Mouse (Mus musculus): ENCODE data around the gene C130060K24Rik. TPM values are rescaled to one million over a fixed set of nuclear protein-coding genes. Genes with fewer than 3 reads are reported as not detected.

Gene C130060K24Rik
- polyA plus RNA-seq, 1 experiment from 2014 or later, result not detected

- Histone ChIP-seq H3K4me2 (ENCODE audit: low read depth, low read length) (no peak overlapping the region), H3K4me1 (ENCODE audit: insufficient read depth) (no peaks in the 10 kb centered on the region), H3K27me3 (ENCODE audit: insufficient read depth, low read length) (no peaks in the 10 kb centered on the region), H3K27ac (ENCODE audit: low read depth) (no peak overlapping the region), H3K4me3 (ENCODE audit: low read depth, low read length) (no peak overlapping the region), H3K9ac (replicated peaks) (no peak overlapping the region), H3K9me3 (ENCODE audit: low read length) (no peaks in the 10 kb centered on the region), H3K36me3 (replicated peaks; ENCODE audit: insufficient read depth, low read length) (no peaks in the 10 kb centered on the region)
- WGBS (ENCODE audit: insufficient replicate concordance), result 82% methylated on average over 4 of the region's 4 CpGs
- TF ChIP-seq EP300 (IDR thresholded peaks at IDR 0.05; ENCODE audit: low read depth) (no peak), CTCF (IDR thresholded peaks at IDR 0.05; ENCODE audit: low read depth) (no peak)
- no peak for DNase-seq
- no peak for ATAC-seq
Observed at GRCm38 (mm10) chr6:65351622-65352021, 29.3 kb upstream of the C130060K24Rik start.

GRCm38 (mm10) chr6:65375918-65376317, 5.0 kb upstream of the C130060K24Rik start:
- H3K9me3 ChIP-seq (ENCODE audit: low read length), result no peaks in the 10 kb centered on the region
- TF ChIP-seq CTCF (IDR thresholded peaks at IDR 0.05; ENCODE audit: low read depth) (no peak), EP300 (IDR thresholded peaks at IDR 0.05; ENCODE audit: low read depth) (no peak)
- H3K27me3 ChIP-seq (ENCODE audit: insufficient read depth, low read length), result peaks cover 4% of the 10 kb centered on the region; the same call in 1 of the 2 replicates
- no peak overlapping the region for H3K27ac ChIP-seq (ENCODE audit: low read depth)
- no peaks in the 10 kb centered on the region for H3K4me1 ChIP-seq (ENCODE audit: insufficient read depth)
- no peaks in the 10 kb centered on the region for H3K36me3 ChIP-seq (replicated peaks; ENCODE audit: insufficient read depth, low read length)
- H3K4me3 ChIP-seq (ENCODE audit: low read depth, low read length), result no peak overlapping the region
- 43% methylated on average over 2 of the region's 2 CpGs for WGBS (ENCODE audit: insufficient replicate concordance)
- no peak overlapping the region for H3K4me2 ChIP-seq (ENCODE audit: low read depth, low read length)
- ATAC-seq (no peak), DNase-seq (no peak)
- H3K9ac ChIP-seq (replicated peaks), result no peak overlapping the region

GRCm38 (mm10) chr6:65421888-65422287, 41.0 kb downstream of the C130060K24Rik start:
- WGBS (ENCODE audit: insufficient replicate concordance), result 37% methylated on average over 1 of the region's 1 CpGs
- Histone ChIP-seq H3K4me3 (ENCODE audit: low read depth, low read length) (no peak overlapping the region), H3K9me3 (ENCODE audit: low read length) (no peaks in the 10 kb centered on the region), H3K27me3 (ENCODE audit: insufficient read depth, low read length) (no peaks in the 10 kb centered on the region), H3K27ac (ENCODE audit: low read depth) (no peak overlapping the region), H3K9ac (replicated peaks) (no peak overlapping the region), H3K36me3 (replicated peaks; ENCODE audit: insufficient read depth, low read length) (no peaks in the 10 kb centered on the region), H3K4me2 (ENCODE audit: low read depth, low read length) (no peak overlapping the region), H3K4me1 (ENCODE audit: insufficient read depth) (no peaks in the 10 kb centered on the region)
- no peak for TF ChIP-seq EP300 (IDR thresholded peaks at IDR 0.05; ENCODE audit: low read depth)
- no peak for TF ChIP-seq CTCF (IDR thresholded peaks at IDR 0.05; ENCODE audit: low read depth)
- DNase-seq (no peak), ATAC-seq (no peak)

GRCm38 (mm10) chr6:65427065-65427464, 46.2 kb downstream of the C130060K24Rik start:
- DNase-seq, result no peak
- no peaks in the 10 kb centered on the region for H3K36me3 ChIP-seq (replicated peaks; ENCODE audit: insufficient read depth, low read length)
- H3K27me3 ChIP-seq (ENCODE audit: insufficient read depth, low read length), result no peaks in the 10 kb centered on the region
- no peak overlapping the region for H3K9ac ChIP-seq (replicated peaks)
- TF ChIP-seq CTCF (IDR thresholded peaks at IDR 0.05; ENCODE audit: low read depth) (no peak), EP300 (IDR thresholded peaks at IDR 0.05; ENCODE audit: low read depth) (no peak)
- no peak overlapping the region for H3K4me3 ChIP-seq (ENCODE audit: low read depth, low read length)
- 72% methylated on average over 8 of the region's 8 CpGs for WGBS (ENCODE audit: insufficient replicate concordance)
- H3K9me3 ChIP-seq (ENCODE audit: low read length), result no peaks in the 10 kb centered on the region
- no peak overlapping the region for H3K27ac ChIP-seq (ENCODE audit: low read depth)
- no peak for ATAC-seq
- no peaks in the 10 kb centered on the region for H3K4me1 ChIP-seq (ENCODE audit: insufficient read depth)
- no peak overlapping the region for H3K4me2 ChIP-seq (ENCODE audit: low read depth, low read length)

- TF ChIP-seq EP300 (IDR thresholded peaks at IDR 0.05; ENCODE audit: low read depth), result no peak
- TF ChIP-seq CTCF (IDR thresholded peaks at IDR 0.05; ENCODE audit: low read depth), result no peak
- no peaks in the 10 kb centered on the region for H3K36me3 ChIP-seq (replicated peaks; ENCODE audit: insufficient read depth, low read length)
- no peaks in the 10 kb centered on the region for H3K27me3 ChIP-seq (ENCODE audit: insufficient read depth, low read length)
- H3K27ac ChIP-seq (ENCODE audit: low read depth), result no peak overlapping the region
- ATAC-seq (no peak), DNase-seq (no peak)
- no peak overlapping the region for H3K9ac ChIP-seq (replicated peaks)
- H3K4me1 ChIP-seq (ENCODE audit: insufficient read depth), result no peaks in the 10 kb centered on the region
- H3K9me3 ChIP-seq (ENCODE audit: low read length), result no peaks in the 10 kb centered on the region
- no peak overlapping the region for H3K4me2 ChIP-seq (ENCODE audit: low read depth, low read length)
- WGBS (ENCODE audit: insufficient replicate concordance), result 58% methylated on average over 5 of the region's 5 CpGs
- no peak overlapping the region for H3K4me3 ChIP-seq (ENCODE audit: low read depth, low read length)
Observed at GRCm38 (mm10) chr6:65433159-65433558, 52.3 kb downstream of the C130060K24Rik start.

GRCm38 (mm10) chr6:65453465-65453864, 72.6 kb downstream of the C130060K24Rik start:
- Histone ChIP-seq H3K36me3 (replicated peaks; ENCODE audit: insufficient read depth, low read length) (no peaks in the 10 kb centered on the region), H3K4me3 (ENCODE audit: low read depth, low read length) (no peak overlapping the region), H3K4me1 (ENCODE audit: insufficient read depth) (no peaks in the 10 kb centered on the region), H3K27ac (ENCODE audit: low read depth) (no peak overlapping the region), H3K27me3 (ENCODE audit: insufficient read depth, low read length) (no peaks in the 10 kb centered on the region), H3K9ac (replicated peaks) (no peak overlapping the region), H3K9me3 (ENCODE audit: low read length) (no peaks in the 10 kb centered on the region), H3K4me2 (ENCODE audit: low read depth, low read length) (no peak overlapping the region)
- TF ChIP-seq EP300 (IDR thresholded peaks at IDR 0.05; ENCODE audit: low read depth) (no peak), CTCF (IDR thresholded peaks at IDR 0.05; ENCODE audit: low read depth) (peak; percentile 42)
- ATAC-seq (no peak), DNase-seq (no peak)

GRCm38 (mm10) chr6:65465294-65465693, 84.4 kb downstream of the C130060K24Rik start:
- no peak overlapping the region for H3K27ac ChIP-seq (ENCODE audit: low read depth)
- H3K36me3 ChIP-seq (replicated peaks; ENCODE audit: insufficient read depth, low read length), result no peaks in the 10 kb centered on the region
- no peak overlapping the region for H3K4me2 ChIP-seq (ENCODE audit: low read depth, low read length)
- WGBS (ENCODE audit: insufficient replicate concordance), result 75% methylated on average over 1 of the region's 1 CpGs
- no peak for DNase-seq
- ATAC-seq, result no peak
- H3K4me1 ChIP-seq (ENCODE audit: insufficient read depth), result no peaks in the 10 kb centered on the region
- TF ChIP-seq CTCF (IDR thresholded peaks at IDR 0.05; ENCODE audit: low read depth) (no peak), EP300 (IDR thresholded peaks at IDR 0.05; ENCODE audit: low read depth) (no peak)
- no peak overlapping the region for H3K4me3 ChIP-seq (ENCODE audit: low read depth, low read length)
- H3K9ac ChIP-seq (replicated peaks), result no peak overlapping the region
- no peaks in the 10 kb centered on the region for H3K27me3 ChIP-seq (ENCODE audit: insufficient read depth, low read length)
- no peaks in the 10 kb centered on the region for H3K9me3 ChIP-seq (ENCODE audit: low read length)

All from liver, postnatal 0 days (tissue).